Mouse (Mus musculus) limb, embryonic 14.5 days (tissue): ENCODE data around the gene Gng10. TPM values are rescaled to one million over a fixed set of nuclear protein-coding genes. Genes with fewer than 3 reads are reported as not detected.
A peak's percentile ranks its signal among the peaks of the same experiment; 100 is the strongest.

Source experiments
- ATAC-seq: fragments of 200-750 bp; cut with Nextera tagmentation; 2 replicates; pipeline ENCODE4 v1.8.0; 2017; ENCODE audit warnings: low read depth, moderate number of reproducible peaks, moderate TSS enrichment; ENCODE audit not compliant: low FRiP score
- DNase-seq: peaks from one replicate; pipeline ENCODE4 v3.0.0-alpha.2; 2015; ENCODE audit warnings: low spot score
- H3K27ac ChIP-seq: fragments of 300-500 bp; sonication (generic); replicated peaks from 2 replicates; pipeline ENCODE4 v1.5.1; 2014; ENCODE audit warnings: low read depth, mild to moderate bottlenecking, low read length, moderate library complexity, mixed read lengths
- H3K27me3 ChIP-seq: fragments of 300-500 bp; sonication (generic); 2 replicates; pipeline ENCODE4 v1.6.1; 2014; ENCODE audit warnings: low read length, mixed read lengths; ENCODE audit not compliant: control insufficient read depth, insufficient read depth
- H3K36me3 ChIP-seq: fragments of 300-500 bp; sonication (generic); 2 replicates; pipeline ENCODE4 v1.6.1; 2014; ENCODE audit warnings: mild to moderate bottlenecking, low read length, moderate library complexity, mixed read lengths; ENCODE audit not compliant: control insufficient read depth, insufficient read depth
- H3K4me1 ChIP-seq: fragments of 300-500 bp; sonication (generic); 2 replicates; pipeline ENCODE4 v1.6.1; 2014; ENCODE audit warnings: antibody characterized with exemption, low read length, mixed read lengths; ENCODE audit not compliant: control insufficient read depth, insufficient read depth
- H3K4me2 ChIP-seq: fragments of 300-500 bp; sonication (generic); replicated peaks from 2 replicates; pipeline ENCODE4 v1.6.1; 2014; ENCODE audit warnings: low read depth, mild to moderate bottlenecking, low read length, moderate library complexity; ENCODE audit not compliant: severe bottlenecking
- H3K4me3 ChIP-seq: fragments of 300-500 bp; sonication (generic); replicated peaks from 2 replicates; pipeline ENCODE4 v1.5.1; 2014; ENCODE audit warnings: low read length
- H3K9ac ChIP-seq: fragments of 300-500 bp; sonication (generic); 2 replicates; pipeline ENCODE4 v1.6.1; 2014; ENCODE audit warnings: mild to moderate bottlenecking, low read depth, low read length, moderate library complexity; ENCODE audit not compliant: severe bottlenecking
- H3K9me3 ChIP-seq: fragments of 300-500 bp; sonication (generic); 2 replicates; pipeline ENCODE4 v1.6.1; 2016; ENCODE audit warnings: low read length; ENCODE audit not compliant: control insufficient read depth
- POLR2A ChIP-seq: fragments of 200-500 bp; IDR thresholded peaks from 2 replicates; pipeline ENCODE4 v1.8.0; 2012; ENCODE audit warnings: inconsistent platforms, mild to moderate bottlenecking, moderate library complexity, borderline replicate concordance; ENCODE audit not compliant: insufficient read depth, insufficient read length; ENCODE audit errors: extremely low read depth
- WGBS: fragments of 180-500 bp; shearing (Covaris S2); extraction: QIAGEN DNeasy Blood & Tissue Kit; methylation state at CpG from one replicate; pipeline ENCODE4 v1.1.7; 2014; 5-methylcytosine and 5-hydroxymethylcytosine counted together
- polyA plus RNA-seq, 2 experiments: library from polyadenylated mRNA; depleted of rRNA in 1 of 2; stranded (reverse) in 1 of 2; unstranded in 1 of 2; fragments of >200 nt; fragmentation: Nextera tagmentation in 1 of 2; extraction: Ambion mirVana in 1 of 2; gene quantifications; 2 replicates each; pipeline versions ENCODE4 v1.2.1 to v1.2.3; 2012 to 2014

Gng10 gene
- polyA plus RNA-seq (2012; rRNA removed), result 60.9 and 72.3 TPM in 2 replicates
- 143 and 177 TPM in 2 replicates for polyA plus RNA-seq (2014; fragmentation: Nextera tagmentation; extraction: Ambion mirVana)

DNA sequence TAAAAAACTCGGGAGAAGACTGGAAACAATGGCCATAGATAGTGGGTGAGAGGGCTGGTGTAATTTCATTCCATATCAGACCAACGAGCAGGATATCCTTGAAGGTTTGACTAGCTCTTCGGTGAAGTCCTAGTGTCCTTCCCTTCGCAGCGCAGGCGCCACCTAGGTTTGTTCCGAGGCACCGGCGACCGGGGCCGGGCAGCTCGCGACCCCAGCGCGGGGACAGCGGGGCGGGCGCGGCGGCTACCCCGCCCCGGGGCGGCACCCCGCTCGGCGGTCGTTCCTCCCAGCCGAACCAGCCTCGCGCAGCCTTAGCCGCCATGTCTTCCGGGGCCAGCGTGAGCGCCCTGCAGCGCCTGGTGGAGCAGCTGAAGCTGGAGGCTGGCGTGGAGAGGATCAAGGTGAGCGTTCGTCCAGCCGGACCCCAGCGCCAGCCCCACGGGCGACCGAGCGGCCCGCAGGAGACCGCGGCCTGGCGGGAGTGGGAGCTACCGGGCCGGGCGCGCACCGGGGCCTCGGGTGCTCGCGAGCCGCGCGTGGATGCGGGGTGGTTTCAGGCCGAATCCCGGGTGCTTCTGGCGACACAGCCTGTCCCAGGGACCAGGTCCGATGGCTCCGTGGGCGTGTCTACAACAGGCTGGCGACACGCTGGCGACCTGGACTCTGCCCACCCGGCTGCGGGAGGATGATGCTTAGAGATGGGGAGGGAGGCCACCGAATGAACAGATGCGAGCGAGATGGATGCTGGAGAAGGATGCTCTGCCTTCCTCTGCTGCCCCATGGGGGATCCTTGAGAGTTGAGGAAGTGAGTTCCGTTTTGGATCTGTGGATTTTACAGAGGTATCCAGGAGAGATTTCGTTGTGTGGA is at the start of gene Gng10:
Gene Gng10, plus strand, starts transcription at position 171 of the 868 bp plus-strand sequence.
- Histone ChIP-seq H3K9ac (peak within 1 kb of the TSS; percentile 76), H3K9me3 (no peaks in the 10 kb centered on the region), H3K36me3 (peaks cover 19% of the 10 kb centered on the region), H3K27me3 (no peaks in the 10 kb centered on the region), H3K4me2 (peak within 1 kb of the TSS; percentile 57), H3K27ac (peak within 1 kb of the TSS; percentile 75), H3K4me3 (peak within 1 kb of the TSS; percentile 63), H3K4me1 (peaks cover 7% of the 10 kb centered on the region; the same call in 1 of the 2 replicates)
- ATAC-seq, result peak; percentile 92
- TF ChIP-seq POLR2A, result 0 out of 2 replicates have a peak, but pooled peaks have one; percentile 41
- DNase-seq, result peak; percentile 31
- WGBS, result 12% methylated on average over 54 of the region's 76 CpGs

DNA sequence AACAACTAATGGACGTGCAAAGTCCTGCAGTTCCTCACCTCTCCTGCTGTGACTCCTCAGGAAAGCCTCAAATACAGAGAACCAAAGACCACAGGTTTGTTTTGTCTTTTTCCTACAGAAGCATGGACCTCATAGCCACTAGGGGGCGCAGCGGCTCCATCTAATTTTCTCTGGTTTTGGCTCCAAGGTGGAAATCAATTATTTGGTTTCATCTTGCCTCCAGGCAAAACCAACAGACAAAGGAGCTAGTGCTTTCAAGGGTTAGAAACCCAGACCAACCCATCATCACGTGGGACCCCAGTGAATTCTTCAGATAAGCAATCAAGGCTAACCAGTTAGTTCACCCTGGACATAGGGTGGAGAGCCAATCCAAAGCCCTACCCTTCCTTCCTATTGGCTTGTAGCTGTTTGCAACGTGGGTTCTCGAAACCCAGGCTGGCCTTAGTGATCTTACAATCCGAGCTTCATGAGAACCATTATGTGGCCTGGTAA is 49.7 kb upstream of the Gng10 start:
- DNase-seq, result peak; percentile 61
- H3K9ac ChIP-seq, result no peak overlapping the region
- 24% methylated on average over 7 of the region's 7 CpGs for WGBS
- no peaks in the 10 kb centered on the region for H3K9me3 ChIP-seq
- H3K4me3 ChIP-seq, result no peak overlapping the region
- 0 out of 2 replicates have a peak, but pooled peaks cover 5% of the 10 kb centered on the region for H3K36me3 ChIP-seq
- TF ChIP-seq POLR2A, result no peak
- no peak for ATAC-seq
- H3K4me2 ChIP-seq, result no peak overlapping the region
- H3K27ac ChIP-seq, result no peak overlapping the region
- H3K4me1 ChIP-seq, result peaks cover 3% of the 10 kb centered on the region; the same call in 1 of the 2 replicates
- H3K27me3 ChIP-seq, result no peaks in the 10 kb centered on the region

DNA sequence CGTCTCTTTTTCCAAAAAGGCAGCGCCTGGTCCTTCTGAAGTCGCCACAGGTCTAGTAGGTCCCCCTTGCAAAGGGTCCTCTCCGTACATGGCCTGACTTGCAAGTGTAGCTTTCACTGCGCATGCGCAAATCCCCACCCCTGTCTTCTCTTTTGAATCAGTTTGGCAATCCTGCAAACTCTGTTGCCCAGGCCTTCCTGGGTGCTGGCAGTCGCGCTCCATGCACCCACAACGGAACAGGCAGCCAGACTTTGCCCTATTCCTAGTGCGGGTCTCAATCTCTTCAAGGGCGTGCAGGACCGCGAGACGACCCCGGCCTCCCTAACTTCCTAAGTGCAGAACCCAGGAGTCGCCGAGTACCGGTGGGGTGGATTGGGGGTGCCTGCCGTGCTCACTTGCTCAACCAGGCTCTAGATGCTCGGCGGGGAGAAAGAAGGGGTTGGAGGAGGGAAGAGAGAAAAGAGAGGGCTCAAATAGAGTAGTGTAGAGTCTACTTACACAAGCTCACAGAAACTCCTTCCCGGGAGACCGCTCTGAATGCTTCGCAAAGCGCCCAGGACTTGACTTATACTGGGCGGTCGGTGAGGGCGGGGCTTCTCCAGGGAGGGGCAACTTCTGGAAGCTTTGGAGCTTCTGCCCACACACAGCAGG is 48.2 kb upstream of the Gng10 start, which contains the start of gene Ptgr1:
Gene Ptgr1, minus strand, starts transcription at position 580 of the 651 bp plus-strand sequence.
- Histone ChIP-seq H3K27me3 (no peaks in the 10 kb centered on the region), H3K4me2 (peak within 1 kb of the TSS; percentile 62), H3K9ac (peak within 1 kb of the TSS; percentile 64), H3K4me1 (peaks cover 3% of the 10 kb centered on the region; the same call in 1 of the 2 replicates), H3K4me3 (peak within 1 kb of the TSS; percentile 60), H3K36me3 (0 out of 2 replicates have a peak, but pooled peaks cover under 1% of the 10 kb centered on the region), H3K27ac (0 out of 2 replicates have a peak within 1 kb of the TSS, but pooled peaks have one; percentile 33), H3K9me3 (no peaks in the 10 kb centered on the region)
- WGBS, result 1% methylated on average over 28 of the region's 28 CpGs
- TF ChIP-seq POLR2A, result 0 out of 2 replicates have a peak, but pooled peaks have one; percentile 20
- ATAC-seq, result peak; percentile 73
- DNase-seq, result peak; percentile 81

DNA sequence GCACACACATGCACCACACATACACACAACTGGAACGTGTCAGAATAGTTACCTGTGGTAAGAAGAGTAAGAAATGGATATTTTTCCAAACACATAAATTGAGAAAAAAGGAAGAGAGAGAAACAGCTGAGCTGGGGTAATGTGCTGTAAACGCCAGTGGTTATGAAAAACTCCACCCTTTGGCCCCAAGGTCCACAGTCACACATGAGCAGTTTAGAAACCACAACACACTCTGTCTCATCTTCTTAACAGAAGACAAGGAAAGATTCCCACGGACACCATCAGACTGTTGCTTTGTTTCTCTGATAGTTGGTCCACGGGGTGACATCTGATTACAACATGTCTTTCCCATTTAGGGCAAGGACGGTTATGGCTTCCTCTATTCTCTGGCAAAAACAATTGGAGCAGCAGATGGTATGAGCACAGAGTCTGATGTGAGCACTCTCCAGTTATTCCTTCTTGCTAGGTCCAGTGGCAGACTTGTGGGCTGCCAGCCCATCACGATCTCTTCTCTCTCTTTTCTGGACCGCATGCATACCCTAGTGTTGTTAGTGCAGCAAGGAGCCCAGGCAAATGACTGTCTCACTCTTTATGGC is 45.5 kb upstream of the Gng10 start:
- no peak for DNase-seq
- Histone ChIP-seq H3K27ac (no peak overlapping the region), H3K9ac (no peak overlapping the region), H3K36me3 (no peaks in the 10 kb centered on the region), H3K4me2 (no peak overlapping the region), H3K4me1 (peaks cover 3% of the 10 kb centered on the region; the same call in 1 of the 2 replicates), H3K27me3 (no peaks in the 10 kb centered on the region), H3K4me3 (no peak overlapping the region), H3K9me3 (no peaks in the 10 kb centered on the region)
- no peak for ATAC-seq
- no peak for TF ChIP-seq POLR2A
- WGBS, result 82% methylated on average over 7 of the region's 7 CpGs
